ENCODE assay signal across 22 mouse cellular contexts in genomic region chr2:59465671-59466070, GRCm38 (mm10). TPM values are rescaled to one million over a fixed set of nuclear protein-coding genes. Genes with fewer than 3 reads are reported as not detected.
"Had no signal": no experiment of that assay in that cellular context is flagged by ENCODE, and none has a peak within 500 bp of the region (broad histone marks: within the 10 kb centered on the region; RNA-seq: fewer than 3 reads in every experiment).

No protein-coding gene starts in this region.

- H3K4me3 ChIP-seq: liver, embryonic 15.5 days; midbrain, embryonic 10.5 days; midbrain, embryonic 13.5 days; midbrain, embryonic 15.5 days; myocyte; neural tube, embryonic 13.5 days; neural tube, embryonic 15.5 days had no signal

- H3K27ac ChIP-seq: liver, embryonic 15.5 days; midbrain, embryonic 10.5 days; midbrain, embryonic 13.5 days; midbrain, embryonic 15.5 days; neural tube, embryonic 13.5 days; neural tube, embryonic 15.5 days had no signal

- H3K9ac ChIP-seq: liver, embryonic 15.5 days; lung, embryonic 14.5 days; midbrain, embryonic 13.5 days; midbrain, embryonic 15.5 days; neural tube, embryonic 13.5 days; neural tube, embryonic 15.5 days had no signal

- DNase-seq: lung, adult 18-20 months; lung, embryonic 14.5 days; lung, postnatal 10 days; lung, postnatal 4 days; retina, postnatal 1 day; right cerebral cortex, adult 18-20 months; right cerebral cortex, postnatal 25 days; right cerebral cortex, postnatal 4 days; spleen, adult 18-20 months; thymus, adult 18-20 months; thymus, postnatal 14 days; thymus, postnatal 36 days had no signal

- H3K4me2 ChIP-seq: liver, embryonic 15.5 days; lung, embryonic 14.5 days; midbrain, embryonic 13.5 days; midbrain, embryonic 15.5 days; neural tube, embryonic 13.5 days; neural tube, embryonic 15.5 days had no signal

- H3K27me3 ChIP-seq: liver, embryonic 15.5 days; midbrain, embryonic 13.5 days; midbrain, embryonic 15.5 days; neural tube, embryonic 13.5 days; neural tube, embryonic 15.5 days had no signal

- ATAC-seq: midbrain, embryonic 13.5 days; midbrain, embryonic 15.5 days had no signal

- H3K9me3 ChIP-seq: liver, embryonic 15.5 days; midbrain, embryonic 13.5 days; midbrain, embryonic 15.5 days; neural tube, embryonic 13.5 days; neural tube, embryonic 15.5 days had no signal

- H3K36me3 ChIP-seq: liver, embryonic 15.5 days; midbrain, embryonic 10.5 days; midbrain, embryonic 13.5 days; midbrain, embryonic 15.5 days; neural tube, embryonic 13.5 days; neural tube, embryonic 15.5 days had no signal

- H3K4me1 ChIP-seq: liver, embryonic 15.5 days; midbrain, embryonic 15.5 days had no signal

RNA-seq across cellular contexts. Expression of gene Dapl1, which starts 18.8 kb away (rescaled TPM):
- total RNA-seq: megakaryocyte-erythroid progenitor cell, adult 5-6 weeks had no signal
- polyA plus RNA-seq: liver, embryonic 15.5 days; myocyte; neural tube, embryonic 11.5 days; neural tube, embryonic 13.5 days; small intestine, adult 2 months had no signal
